Mouse (Mus musculus) C2C12 (cell line): ENCODE measurements around the gene Ptgdr2.

Experiments
- CTCF ChIP-seq: IDR thresholded peaks from one replicate; pipeline ENCODE4 v1.5.1; 2011; ENCODE audit not compliant: control insufficient read depth, insufficient read depth, insufficient read length
- FOSL1 ChIP-seq: IDR thresholded peaks from one replicate; pipeline ENCODE4 v1.8.0; 2011; ENCODE audit warnings: mild to moderate bottlenecking, low read length; ENCODE audit not compliant: poor library complexity, insufficient read depth, severe bottlenecking

DNA sequence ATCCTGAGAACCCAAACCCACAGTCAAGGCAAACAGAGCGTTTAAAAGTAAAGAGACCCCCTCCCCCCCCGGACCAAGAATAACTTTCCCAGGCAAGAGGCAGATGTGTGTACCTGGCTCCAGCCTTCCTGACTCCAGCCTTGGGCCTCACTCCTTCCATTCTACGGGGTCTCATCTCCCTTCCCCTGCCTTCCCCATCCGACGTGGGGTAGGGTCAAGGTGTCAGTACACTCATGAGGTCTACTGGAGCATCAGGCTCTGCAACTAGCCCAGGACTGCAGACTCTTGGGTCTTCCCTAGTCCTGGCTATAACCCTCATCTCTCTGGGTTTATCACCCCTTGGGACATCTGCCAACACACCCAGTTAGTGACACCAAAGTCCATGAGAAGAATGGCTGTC lies 43.2 kb downstream of the Ptgdr2 start:
- no peak for TF ChIP-seq CTCF
- no peak for TF ChIP-seq FOSL1
